Mouse (Mus musculus): ENCODE results near the gene Glrx3. TPM values are rescaled to one million over a fixed set of nuclear protein-coding genes. Genes with fewer than 3 reads are reported as not detected.
A peak's percentile ranks its signal among the peaks of the same experiment; 100 is the strongest.
"Not testable (repeated sequence)": the region's sequence is repeated elsewhere in the genome, so short reads cannot be mapped to it uniquely, and the experiment has no call there.

The Glrx3 gene
- polyA plus RNA-seq, 1 experiment: 204 TPM

GRCm38 (mm10) chr7:137431769-137432603 lies 5.4 kb upstream of the Glrx3 start:
- H3K4me3 ChIP-seq: no peak overlapping the region
- no peak overlapping the region for H3ac ChIP-seq (ENCODE audit: control insufficient read depth, insufficient read length)
- H3K4me2 ChIP-seq (ENCODE audit: low read depth): peak overlapping the region; percentile 30
- H3K36me3 ChIP-seq (ENCODE audit: control insufficient read depth, insufficient read depth): no peaks in the 10 kb centered on the region
- TF ChIP-seq CEBPB (IDR thresholded peaks at IDR 0.05; ENCODE audit: insufficient read depth, poor library complexity, severe bottlenecking) (no peak), POLR2A (IDR thresholded peaks at IDR 0.05; ENCODE audit: insufficient read length, low read depth) (no peak), MYOG (IDR thresholded peaks at IDR 0.05; ENCODE audit: control insufficient read depth in 1 of 3, insufficient read depth in 1 of 3, insufficient read length in 2 of 3, low read depth in 2 of 3) (no peak), MYOD1 (IDR thresholded peaks at IDR 0.05; ENCODE audit: control insufficient read depth in 1 of 3, insufficient read length in 2 of 3, low read depth in 2 of 3) (peak in 1 of 3 experiments; percentile 43), REST (IDR thresholded peaks at IDR 0.05; ENCODE audit: insufficient read depth, insufficient read length) (no peak)
- no peaks in the 10 kb centered on the region for H3K79me2 ChIP-seq (ENCODE audit: control insufficient read depth, insufficient read depth)
- no peaks in the 10 kb centered on the region for H3K27me3 ChIP-seq (ENCODE audit: control insufficient read depth, insufficient read depth, insufficient read length)

- peaks cover 3% of the 10 kb centered on the region for H3K36me3 ChIP-seq (ENCODE audit: control insufficient read depth, insufficient read depth)
- H3K79me2 ChIP-seq (ENCODE audit: control insufficient read depth, insufficient read depth): peaks cover 39% of the 10 kb centered on the region
- H3K27me3 ChIP-seq (ENCODE audit: control insufficient read depth, insufficient read depth, insufficient read length): no peaks in the 10 kb centered on the region
- peak overlapping the region; percentile 68 for H3K4me3 ChIP-seq
- no peak overlapping the region for H3ac ChIP-seq (ENCODE audit: control insufficient read depth, insufficient read length)
- no peak for TF ChIP-seq TCF3 (IDR thresholded peaks at IDR 0.05; ENCODE audit: insufficient read length, low read depth)
- no peak for TF ChIP-seq MAX (IDR thresholded peaks at IDR 0.05; ENCODE audit: low read depth)
- peak overlapping the region; percentile 48 for H3K4me2 ChIP-seq (ENCODE audit: low read depth)
Observed at GRCm38 (mm10) chr7:137436901-137437300, 513 bp upstream of the Glrx3 start.

GRCm38 (mm10) chr7:137438179-137438550 lies 751 bp downstream of the Glrx3 start:
- Histone ChIP-seq H3K36me3 (ENCODE audit: control insufficient read depth, insufficient read depth) (peaks cover 3% of the 10 kb centered on the region), H3K4me2 (ENCODE audit: low read depth) (peak overlapping the region; percentile 90), H3K27me3 (ENCODE audit: control insufficient read depth, insufficient read depth, insufficient read length) (no peaks in the 10 kb centered on the region), H3K4me3 (peak overlapping the region; percentile 68), H3ac (ENCODE audit: control insufficient read depth, insufficient read length) (peak overlapping the region; percentile 67), H3K79me2 (ENCODE audit: control insufficient read depth, insufficient read depth) (peaks cover 51% of the 10 kb centered on the region)
- TF ChIP-seq SRF (IDR thresholded peaks at IDR 0.05; ENCODE audit: control insufficient read depth, insufficient read length, low read depth) (no peak), MYOD1 (IDR thresholded peaks at IDR 0.05; ENCODE audit: control insufficient read depth in 1 of 3, insufficient read length in 2 of 3, low read depth in 2 of 3) (peak in 2 of 3 experiments; percentile 46 to 55), REST (IDR thresholded peaks at IDR 0.05; ENCODE audit: insufficient read depth, insufficient read length) (no peak), TCF12 (IDR thresholded peaks at IDR 0.05; ENCODE audit: insufficient read depth, poor library complexity, severe bottlenecking) (no peak), MAX (IDR thresholded peaks at IDR 0.05; ENCODE audit: low read depth) (no peak), POLR2AphosphoS2 (IDR thresholded peaks at IDR 0.05; ENCODE audit: insufficient read length, low read depth) (no peak), MYOG (IDR thresholded peaks at IDR 0.05; ENCODE audit: control insufficient read depth in 1 of 3, insufficient read depth in 1 of 3, insufficient read length in 2 of 3, low read depth in 2 of 3) (no peak)

DNA sequence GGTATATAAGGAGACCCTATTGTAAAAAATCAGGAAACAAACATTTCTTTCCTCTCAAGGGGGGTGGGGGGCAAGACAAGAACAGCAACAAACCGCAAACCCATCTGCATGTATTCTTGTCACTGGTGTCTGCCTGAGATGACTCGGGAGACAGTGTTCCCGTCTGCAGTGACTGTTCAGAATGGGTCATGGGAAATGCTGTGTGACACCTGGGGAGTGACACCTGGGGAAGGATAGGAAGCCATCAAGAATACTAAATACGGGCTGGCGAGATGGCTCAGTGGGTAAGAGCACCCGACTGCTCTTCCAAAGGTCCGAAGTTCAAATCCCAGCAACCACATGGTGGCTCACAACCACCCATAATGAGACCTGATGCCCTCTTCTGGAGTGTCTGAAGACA lies 1.5 kb downstream of the Glrx3 start:
- peak overlapping the region; percentile 68 for H3K4me3 ChIP-seq
- not testable (repeated sequence) for H3K27me3 ChIP-seq (ENCODE audit: control insufficient read depth, insufficient read depth, insufficient read length)

DNA sequence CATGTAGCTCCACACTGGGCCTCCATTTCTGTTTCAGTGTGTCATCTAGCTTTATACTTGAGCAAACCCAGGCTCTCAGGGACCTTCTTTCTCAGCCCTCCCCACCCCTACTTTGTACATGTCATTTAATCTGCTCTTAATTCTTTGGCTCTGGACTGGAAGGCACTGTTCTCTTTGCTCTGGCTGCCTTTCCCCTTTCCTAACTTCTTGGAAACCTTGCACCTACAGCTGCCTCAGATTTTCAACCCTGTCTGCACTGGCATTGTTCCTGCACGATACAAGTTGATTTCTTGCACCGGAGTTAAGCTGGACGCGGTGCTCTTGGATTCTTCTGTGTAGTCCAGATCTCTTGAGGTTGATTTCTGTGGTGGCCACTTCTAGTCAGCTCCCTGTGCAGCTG lies 5.5 kb downstream of the Glrx3 start:
- no peak for TF ChIP-seq TCF3 (IDR thresholded peaks at IDR 0.05; ENCODE audit: insufficient read length, low read depth)
- no peak for TF ChIP-seq POLR2A (IDR thresholded peaks at IDR 0.05; ENCODE audit: insufficient read length, low read depth)
- no peak for TF ChIP-seq MYOG (IDR thresholded peaks at IDR 0.05; ENCODE audit: control insufficient read depth in 1 of 3, insufficient read depth in 1 of 3, insufficient read length in 2 of 3, low read depth in 2 of 3)
- no peak for TF ChIP-seq MAX (IDR thresholded peaks at IDR 0.05; ENCODE audit: low read depth)
- TF ChIP-seq TCF12 (IDR thresholded peaks at IDR 0.05; ENCODE audit: insufficient read depth, poor library complexity, severe bottlenecking): no peak
- TF ChIP-seq MYOD1 (IDR thresholded peaks at IDR 0.05; ENCODE audit: control insufficient read depth in 1 of 3, insufficient read length in 2 of 3, low read depth in 2 of 3): no peak
- no peak for TF ChIP-seq CEBPB (IDR thresholded peaks at IDR 0.05; ENCODE audit: insufficient read depth, poor library complexity, severe bottlenecking)
- no peak for TF ChIP-seq SRF (IDR thresholded peaks at IDR 0.05; ENCODE audit: control insufficient read depth, insufficient read length, low read depth)
- TF ChIP-seq E2F4 (IDR thresholded peaks at IDR 0.05; ENCODE audit: insufficient read depth): no peak
- no peak for TF ChIP-seq POLR2AphosphoS2 (IDR thresholded peaks at IDR 0.05; ENCODE audit: insufficient read length, low read depth)
- TF ChIP-seq USF1 (IDR thresholded peaks at IDR 0.05; ENCODE audit: low read depth): no peak
- TF ChIP-seq REST (IDR thresholded peaks at IDR 0.05; ENCODE audit: insufficient read depth, insufficient read length): no peak
- peaks cover 12% of the 10 kb centered on the region for H3K36me3 ChIP-seq (ENCODE audit: control insufficient read depth, insufficient read depth)
- no peaks in the 10 kb centered on the region for H3K27me3 ChIP-seq (ENCODE audit: control insufficient read depth, insufficient read depth, insufficient read length)
- peaks cover 87% of the 10 kb centered on the region for H3K79me2 ChIP-seq (ENCODE audit: control insufficient read depth, insufficient read depth)
- no peak overlapping the region for H3ac ChIP-seq (ENCODE audit: control insufficient read depth, insufficient read length)
- H3K4me3 ChIP-seq: no peak overlapping the region
- no peak overlapping the region for H3K4me2 ChIP-seq (ENCODE audit: low read depth)

More for the DNA sequence above, 1.5 kb downstream of the Glrx3 start:
- H3ac ChIP-seq (ENCODE audit: control insufficient read depth, insufficient read length); H3K36me3 ChIP-seq (ENCODE audit: control insufficient read depth, insufficient read depth): not testable (repeated sequence)
- Histone ChIP-seq H3K4me2 (ENCODE audit: low read depth) (peak overlapping the region; percentile 90), H3K79me2 (ENCODE audit: control insufficient read depth, insufficient read depth) (peaks cover 59% of the 10 kb centered on the region)
